Mouse (Mus musculus): ENCODE results near the gene Ccdc78.

DNA sequence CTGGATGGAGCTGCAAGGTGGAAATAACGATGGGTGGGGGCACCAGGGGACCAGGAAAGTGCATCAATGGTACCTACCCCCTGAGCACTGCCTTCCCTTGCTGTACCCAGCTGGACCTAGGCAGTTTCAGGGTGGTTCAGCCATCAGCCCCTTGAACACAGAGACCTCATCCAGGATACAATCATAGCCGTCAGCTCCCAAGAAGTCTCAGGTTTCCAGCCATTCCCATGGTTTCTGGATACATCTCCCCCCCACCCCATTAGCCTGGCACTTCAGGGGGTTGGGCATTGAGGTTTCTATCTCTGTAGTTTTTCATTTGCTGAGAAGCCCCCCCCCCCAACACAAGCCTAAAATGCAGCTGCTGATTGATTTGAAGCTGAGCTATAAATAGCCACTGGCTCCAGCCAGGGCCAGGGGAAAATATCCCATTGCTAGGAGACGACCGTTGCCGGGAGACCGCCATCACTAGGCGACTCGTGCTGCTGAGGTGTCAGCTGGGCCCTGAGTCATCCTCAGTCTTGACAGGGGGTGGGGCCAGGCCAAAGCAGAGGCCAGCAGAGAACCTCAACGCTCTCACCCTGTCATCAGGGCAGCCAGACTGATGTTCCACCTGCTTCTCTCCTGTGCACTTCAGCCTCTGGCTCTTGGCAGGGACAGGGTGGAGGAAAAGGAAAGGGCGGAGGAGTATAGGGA, 16.6 kb downstream of the Ccdc78 start:
- TF ChIP-seq CTCF (IDR thresholded peaks at IDR 0.05; ENCODE audit: extremely low read depth, insufficient read depth, insufficient read length, insufficient replicate concordance) (no peak), POLR2A (IDR thresholded peaks at IDR 0.05; ENCODE audit: low read depth, low read length) (no peak)

All from spleen, adult 2 months (tissue).